Mouse (Mus musculus): ENCODE measurements around the gene Ggn.

DNA sequence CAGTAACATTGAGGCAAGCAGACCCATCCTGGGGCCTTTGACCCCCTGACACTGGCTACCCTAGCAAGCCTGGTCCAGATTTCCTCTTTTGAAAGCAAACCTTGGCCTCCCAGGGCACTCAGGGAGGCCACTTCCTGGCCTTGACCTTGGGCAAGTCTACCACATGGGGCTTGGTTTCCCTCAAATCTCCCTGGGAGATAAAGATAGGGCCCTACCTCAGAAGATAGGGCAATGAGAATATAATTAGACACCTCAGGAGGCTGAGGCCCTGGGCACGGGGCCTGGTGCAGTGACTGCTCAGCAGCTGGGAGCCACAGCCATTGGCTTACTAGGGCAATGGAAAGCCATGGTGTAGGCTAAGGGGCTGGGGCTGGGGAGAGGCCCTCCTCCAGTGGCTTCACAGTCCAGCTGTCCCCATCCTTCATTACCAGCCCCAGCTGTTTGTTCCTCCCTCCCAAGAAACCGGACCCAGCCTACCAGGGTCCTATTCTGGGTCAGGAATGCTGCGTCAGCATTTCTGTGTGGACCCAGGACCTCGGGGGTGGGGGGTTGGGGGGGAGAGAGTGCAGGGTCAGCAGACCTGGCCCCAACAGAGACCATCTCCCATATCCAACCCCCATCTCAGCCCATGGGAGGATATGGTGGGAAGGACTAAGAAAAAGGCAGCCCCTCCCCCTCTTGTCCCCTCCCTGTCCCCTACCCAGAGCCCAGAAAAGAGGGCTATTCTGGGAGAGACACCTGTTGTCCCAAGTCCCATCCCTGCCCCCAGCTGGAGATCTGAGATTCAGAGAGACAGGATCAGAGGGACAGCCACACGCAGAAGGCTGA lies 46.3 kb upstream of the Ggn start:
- TF ChIP-seq POLR2A (IDR thresholded peaks at IDR 0.05; ENCODE audit: borderline replicate concordance, low read depth, low read length) (no peak), CTCF (IDR thresholded peaks at IDR 0.05; ENCODE audit: low read depth, low read length) (no peak)
